Mouse (Mus musculus) bone marrow macrophage, adult 2 months (primary cell): ENCODE measurements around the gene Mettl14. TPM values are rescaled to one million over a fixed set of nuclear protein-coding genes. Genes with fewer than 3 reads are reported as not detected.
A peak's percentile ranks its signal among the peaks of the same experiment; 100 is the strongest.

Source experiments
- H3K27ac ChIP-seq: 2 replicates; pipeline ENCODE4 v1.5.1; 2012; ENCODE audit warnings: low read depth, low read length; ENCODE audit not compliant: insufficient read depth
- H3K4me1 ChIP-seq: 2 replicates; pipeline ENCODE4 v1.6.1; 2012; ENCODE audit warnings: low read length; ENCODE audit not compliant: control insufficient read depth, insufficient read depth
- H3K4me3 ChIP-seq: 2 replicates; pipeline ENCODE4 v1.5.1; 2012; ENCODE audit warnings: mild to moderate bottlenecking, low read length, moderate library complexity; ENCODE audit not compliant: insufficient read depth
- CTCF ChIP-seq: IDR thresholded peaks from 2 replicates; pipeline ENCODE4 v1.5.1; 2012; ENCODE audit warnings: low read depth, mild to moderate bottlenecking, low read length, moderate library complexity
- POLR2A ChIP-seq: IDR thresholded peaks from 2 replicates; pipeline ENCODE4 v1.6.1; 2012; ENCODE audit warnings: mild to moderate bottlenecking, low read depth, low read length, borderline replicate concordance
- polyA plus RNA-seq: library from polyadenylated mRNA; stranded (reverse); fragments of >200 nt; gene quantifications from 2 replicates; pipeline ENCODE4 v1.2.4, GENCODE M21; 2012; ENCODE audit not compliant: missing spikeins, insufficient read depth, insufficient read length

Gene Mettl14
- 20.9 and 21.8 TPM in 2 replicates for polyA plus RNA-seq

- TF ChIP-seq POLR2A: no peak
- TF ChIP-seq CTCF: no peak
- H3K4me3 ChIP-seq: peak within 1 kb of the TSS; percentile 95
- H3K27ac ChIP-seq: peak within 1 kb of the TSS; percentile 80
- peaks cover 18% of the 10 kb centered on the region for H3K4me1 ChIP-seq
Measured at GRCm38 (mm10) chr3:123385486-123386156, at the start of gene Mettl14. TSS of gene Mettl14 (minus strand) at chr3:123386108.

DNA sequence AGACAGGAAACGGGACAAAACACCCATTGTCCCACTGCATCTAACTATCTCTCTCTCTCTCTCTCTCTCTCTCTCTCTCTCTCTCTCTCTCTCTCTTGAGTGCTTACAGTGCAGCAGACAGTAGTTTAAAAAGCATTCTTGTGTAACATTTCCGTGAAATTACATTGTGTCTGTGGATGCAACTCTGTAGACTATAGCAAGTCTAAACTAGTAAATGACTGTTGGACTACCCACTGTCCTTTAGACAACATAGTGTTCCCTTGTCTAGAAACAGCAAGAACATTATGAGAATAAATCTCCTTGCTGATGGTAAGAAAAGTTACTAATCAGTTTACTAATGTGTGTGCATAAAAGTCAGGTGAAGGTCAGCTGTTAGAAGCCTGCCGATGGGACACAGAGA, 47.5 kb upstream of the Mettl14 start:
- H3K4me1 ChIP-seq: 0 out of 2 replicates have a peak, but pooled peaks cover 4% of the 10 kb centered on the region
- TF ChIP-seq CTCF (no peak), POLR2A (no peak)
- no peak overlapping the region for H3K4me3 ChIP-seq
- H3K27ac ChIP-seq: no peak overlapping the region

DNA sequence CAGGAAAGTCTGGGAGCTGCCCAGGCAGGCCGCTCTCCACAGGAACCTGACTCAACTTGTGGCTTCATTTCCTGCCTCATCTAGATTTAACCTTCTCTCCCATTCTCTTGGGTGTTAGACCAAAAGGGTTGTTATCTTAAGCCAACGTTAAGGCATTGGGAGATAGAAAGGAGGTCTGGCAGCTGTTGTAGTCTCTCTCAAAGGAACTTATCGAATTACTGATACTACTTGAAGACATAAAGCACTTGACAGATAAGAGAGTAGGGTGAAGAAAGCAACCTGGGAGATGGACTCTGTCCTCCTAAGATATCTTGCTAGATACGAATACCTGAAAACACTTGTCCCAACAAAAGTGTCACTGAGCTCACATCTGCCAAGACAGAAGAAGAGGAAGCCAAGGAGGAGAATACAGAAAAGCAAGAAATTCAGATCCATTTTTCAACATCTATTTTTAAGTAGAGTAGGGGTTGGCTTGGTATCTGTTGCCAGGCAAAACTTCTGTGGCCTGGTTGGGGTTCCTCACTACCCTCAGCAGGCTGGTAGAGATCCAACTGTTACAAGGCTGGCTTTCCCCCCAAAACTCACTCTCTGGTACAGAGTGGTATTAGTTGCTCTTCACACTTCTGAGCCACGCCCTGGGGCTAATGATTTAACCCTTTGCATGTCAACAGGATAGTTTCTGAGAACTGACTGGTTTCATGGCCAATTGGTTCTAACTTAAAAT, 46.2 kb upstream of the Mettl14 start:
- no peak overlapping the region for H3K27ac ChIP-seq
- no peak overlapping the region for H3K4me3 ChIP-seq
- TF ChIP-seq POLR2A: no peak
- TF ChIP-seq CTCF: no peak
- H3K4me1 ChIP-seq: 0 out of 2 replicates have a peak, but pooled peaks cover 4% of the 10 kb centered on the region

GRCm38 (mm10) chr3:123429597-123430458, 43.9 kb upstream of the Mettl14 start:
- H3K4me1 ChIP-seq: 0 out of 2 replicates have a peak, but pooled peaks cover 4% of the 10 kb centered on the region
- no peak for TF ChIP-seq CTCF
- no peak for TF ChIP-seq POLR2A
- no peak overlapping the region for H3K27ac ChIP-seq
- no peak overlapping the region for H3K4me3 ChIP-seq

DNA sequence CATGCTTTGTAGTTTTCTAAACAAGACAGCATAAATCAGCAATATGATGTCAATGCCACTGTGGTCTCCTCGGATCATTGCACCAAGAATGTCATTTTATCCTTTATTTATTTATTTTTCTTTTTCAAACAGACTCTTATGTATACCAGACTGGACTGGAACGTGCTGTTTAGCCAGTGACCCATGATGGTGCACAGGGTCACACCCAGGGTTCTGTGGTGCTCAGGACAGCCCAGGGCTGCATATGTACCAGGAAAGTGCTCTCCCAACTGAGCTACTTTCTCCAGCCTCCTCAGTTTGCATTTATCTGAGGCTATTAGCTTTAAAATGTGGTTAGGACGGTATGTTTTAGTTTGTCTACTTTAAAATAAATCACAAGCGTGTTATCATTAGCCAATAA, 42.1 kb upstream of the Mettl14 start:
- Histone ChIP-seq H3K4me1 (0 out of 2 replicates have a peak, but pooled peaks cover 4% of the 10 kb centered on the region), H3K27ac (no peak overlapping the region), H3K4me3 (no peak overlapping the region)
- TF ChIP-seq CTCF: no peak
- no peak for TF ChIP-seq POLR2A

- TF ChIP-seq CTCF (no peak), POLR2A (no peak)
- no peaks in the 10 kb centered on the region for H3K4me1 ChIP-seq
- no peak overlapping the region for H3K27ac ChIP-seq
- H3K4me3 ChIP-seq: no peak overlapping the region
Measured at GRCm38 (mm10) chr3:123425647-123426046, 39.7 kb upstream of the Mettl14 start.

DNA sequence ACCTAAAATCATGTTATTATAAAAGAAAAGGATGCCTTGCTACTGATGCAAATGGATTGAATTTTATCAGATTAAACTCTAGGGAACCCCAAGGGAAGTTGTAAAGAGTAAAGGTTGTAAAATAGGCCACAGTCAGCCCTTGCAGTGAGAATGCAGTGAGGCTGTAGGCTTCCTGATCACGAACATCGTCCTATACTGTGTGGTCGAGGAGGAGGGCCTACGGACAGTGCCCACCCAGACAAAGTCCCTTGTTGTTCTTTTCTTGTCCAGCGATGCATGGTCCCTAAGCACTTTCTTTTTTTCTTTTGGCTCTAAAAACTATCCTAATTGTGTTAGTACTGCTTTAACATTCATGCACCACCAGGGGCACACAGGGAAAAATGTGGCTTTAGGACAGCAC, 27.3 kb upstream of the Mettl14 start:
- TF ChIP-seq CTCF (no peak), POLR2A (no peak)
- Histone ChIP-seq H3K27ac (no peak overlapping the region), H3K4me1 (no peaks in the 10 kb centered on the region), H3K4me3 (no peak overlapping the region)

DNA sequence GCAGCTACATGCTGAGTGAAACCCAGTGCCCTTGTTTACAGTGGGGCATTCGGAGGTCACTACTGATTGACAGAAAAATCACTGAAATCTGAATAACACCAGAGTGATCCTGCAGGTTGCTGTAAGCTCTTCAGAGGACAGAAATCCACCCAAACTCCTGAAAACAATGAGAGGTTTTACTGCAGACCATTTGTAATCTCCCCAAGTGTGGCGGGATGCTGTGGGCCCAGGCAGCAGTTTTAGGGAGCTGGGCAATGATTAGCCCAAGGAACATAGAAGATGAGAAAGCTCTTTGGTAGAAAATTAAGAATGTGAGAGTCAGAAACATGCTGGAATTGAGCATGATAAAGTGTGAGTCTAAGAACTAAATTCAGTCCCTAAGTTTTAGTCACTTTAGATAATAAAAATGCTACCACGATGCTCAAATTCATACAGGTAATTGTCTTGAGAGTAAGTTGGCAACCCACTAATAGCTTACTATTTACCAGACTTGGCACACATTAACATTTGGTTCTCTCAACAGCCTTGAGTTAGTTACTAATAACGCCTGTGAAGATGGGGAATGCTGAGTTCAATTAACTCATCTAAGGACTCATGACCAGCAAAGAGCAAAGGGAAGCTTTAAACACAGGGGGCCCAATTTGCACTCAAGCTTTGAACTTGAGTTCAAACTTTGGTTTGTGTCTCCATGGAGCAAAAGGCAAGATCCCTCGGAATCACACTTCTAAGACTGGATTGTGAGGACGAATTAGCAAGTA, 26.1 kb upstream of the Mettl14 start:
- no peaks in the 10 kb centered on the region for H3K4me1 ChIP-seq

GRCm38 (mm10) chr3:123404945-123405344, 19.0 kb upstream of the Mettl14 start:
- Histone ChIP-seq H3K4me3 (no peak overlapping the region), H3K4me1 (no peaks in the 10 kb centered on the region), H3K27ac (no peak overlapping the region)
- TF ChIP-seq CTCF (no peak), POLR2A (no peak)

More for the DNA sequence above, 26.1 kb upstream of the Mettl14 start:
- H3K4me3 ChIP-seq: no peak overlapping the region
- no peak for TF ChIP-seq POLR2A
- no peak for TF ChIP-seq CTCF
- no peak overlapping the region for H3K27ac ChIP-seq
